Mouse (Mus musculus) kidney, embryonic 15.5 days (tissue): ENCODE results near the gene Coq9. TPM values are rescaled to one million over a fixed set of nuclear protein-coding genes. Genes with fewer than 3 reads are reported as not detected.

Experiments
- ATAC-seq: fragments of 200-750 bp; cut with Nextera tagmentation; replicated peaks from 2 replicates; pipeline ENCODE4 v1.8.0; 2017; ENCODE audit warnings: moderate TSS enrichment; ENCODE audit not compliant: low FRiP score
- H3K27ac ChIP-seq: fragments of 300-500 bp; sonication (generic); 2 replicates; pipeline ENCODE4 v1.5.1; 2015; ENCODE audit warnings: mild to moderate bottlenecking, inconsistent platforms
- H3K27me3 ChIP-seq: fragments of 300-500 bp; sonication (generic); 2 replicates; pipeline ENCODE4 v1.6.1; 2015; ENCODE audit warnings: inconsistent platforms
- H3K36me3 ChIP-seq: fragments of 300-500 bp; sonication (generic); 2 replicates; pipeline ENCODE4 v1.6.1; 2015; ENCODE audit warnings: inconsistent platforms
- H3K4me1 ChIP-seq: fragments of 300-500 bp; sonication (generic); 2 replicates; pipeline ENCODE4 v1.6.1; 2015; ENCODE audit warnings: inconsistent platforms
- H3K4me2 ChIP-seq: fragments of 300-500 bp; sonication (generic); 2 replicates; pipeline ENCODE4 v1.6.1; 2015; ENCODE audit warnings: moderate library complexity, mild to moderate bottlenecking, inconsistent platforms
- H3K4me3 ChIP-seq: fragments of 300-500 bp; sonication (generic); replicated peaks from 2 replicates; pipeline ENCODE4 v1.5.1; 2015; ENCODE audit warnings: mild to moderate bottlenecking, inconsistent platforms
- H3K9ac ChIP-seq: fragments of 300-500 bp; sonication (generic); 2 replicates; pipeline ENCODE4 v1.6.1; 2015; ENCODE audit warnings: mild to moderate bottlenecking, inconsistent platforms
- H3K9me3 ChIP-seq: fragments of 300-500 bp; sonication (generic); replicated peaks from 2 replicates; pipeline ENCODE4 v1.6.1; 2016; ENCODE audit warnings: inconsistent platforms
- WGBS: fragments of 180-500 bp; shearing (Covaris S2); methylation state at CpG from one replicate; pipeline ENCODE4 v1.1.7; 2015; ENCODE audit warnings: mixed read lengths; 5-methylcytosine and 5-hydroxymethylcytosine counted together
- polyA plus RNA-seq: library from polyadenylated mRNA; unstranded; fragments of >200 nt; fragmentation: Nextera tagmentation; extraction: Ambion mirVana; gene quantifications from 2 replicates; pipeline ENCODE4 v1.2.1, GENCODE M21; 2015

The Coq9 gene
- polyA plus RNA-seq, 1 experiment from 2014 or later: 83.6 TPM

GRCm38 (mm10) chr8:94861352-94861910, 23.3 kb downstream of the Coq9 start:
- no peaks in the 10 kb centered on the region for H3K9me3 ChIP-seq
- no peak overlapping the region for H3K27ac ChIP-seq
- ATAC-seq: 0 out of 2 replicates have a peak, but pooled peaks have one; percentile 12
- H3K4me3 ChIP-seq: no peak overlapping the region
- peaks cover 16% of the 10 kb centered on the region for H3K4me1 ChIP-seq
- no peak overlapping the region for H3K4me2 ChIP-seq
- H3K27me3 ChIP-seq: no peaks in the 10 kb centered on the region
- 78% methylated on average over 8 of the region's 8 CpGs for WGBS
- H3K36me3 ChIP-seq: peaks cover 73% of the 10 kb centered on the region
- H3K9ac ChIP-seq: no peak overlapping the region

DNA sequence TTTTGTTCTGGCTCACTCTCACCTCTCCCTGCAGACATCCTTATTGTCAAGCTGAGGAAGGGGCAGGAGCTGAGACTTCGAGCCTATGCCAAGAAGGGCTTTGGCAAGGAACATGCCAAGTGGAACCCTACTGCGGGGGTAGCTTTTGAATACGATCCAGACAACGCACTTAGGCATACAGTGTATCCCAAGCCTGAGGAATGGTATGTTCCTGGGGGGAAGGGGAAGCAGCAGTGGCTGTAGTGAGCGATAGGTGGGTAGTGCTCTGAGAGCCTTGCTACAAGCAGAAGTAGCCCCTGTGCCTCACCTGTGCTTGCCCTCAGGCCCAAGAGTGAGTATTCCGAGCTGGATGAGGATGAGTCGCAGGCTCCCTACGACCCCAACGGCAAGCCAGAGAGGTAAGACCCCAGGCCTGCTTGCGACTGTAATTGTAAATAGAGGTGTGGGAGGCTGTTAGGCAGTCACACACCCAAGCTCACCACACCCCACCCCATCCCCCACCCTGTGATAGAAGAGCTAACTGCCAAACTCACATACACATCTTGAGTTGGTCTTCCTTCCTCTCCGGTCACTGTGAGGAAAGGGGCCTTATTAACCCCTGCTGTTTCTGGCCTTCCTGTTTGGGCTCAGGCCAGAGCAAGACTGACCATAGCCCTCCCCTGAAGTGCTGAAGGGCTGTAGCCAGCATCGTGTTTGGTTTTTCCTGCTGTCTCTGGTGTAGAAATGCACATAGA, 24.5 kb downstream of the Coq9 start:
- H3K9ac ChIP-seq: no peak overlapping the region

DNA sequence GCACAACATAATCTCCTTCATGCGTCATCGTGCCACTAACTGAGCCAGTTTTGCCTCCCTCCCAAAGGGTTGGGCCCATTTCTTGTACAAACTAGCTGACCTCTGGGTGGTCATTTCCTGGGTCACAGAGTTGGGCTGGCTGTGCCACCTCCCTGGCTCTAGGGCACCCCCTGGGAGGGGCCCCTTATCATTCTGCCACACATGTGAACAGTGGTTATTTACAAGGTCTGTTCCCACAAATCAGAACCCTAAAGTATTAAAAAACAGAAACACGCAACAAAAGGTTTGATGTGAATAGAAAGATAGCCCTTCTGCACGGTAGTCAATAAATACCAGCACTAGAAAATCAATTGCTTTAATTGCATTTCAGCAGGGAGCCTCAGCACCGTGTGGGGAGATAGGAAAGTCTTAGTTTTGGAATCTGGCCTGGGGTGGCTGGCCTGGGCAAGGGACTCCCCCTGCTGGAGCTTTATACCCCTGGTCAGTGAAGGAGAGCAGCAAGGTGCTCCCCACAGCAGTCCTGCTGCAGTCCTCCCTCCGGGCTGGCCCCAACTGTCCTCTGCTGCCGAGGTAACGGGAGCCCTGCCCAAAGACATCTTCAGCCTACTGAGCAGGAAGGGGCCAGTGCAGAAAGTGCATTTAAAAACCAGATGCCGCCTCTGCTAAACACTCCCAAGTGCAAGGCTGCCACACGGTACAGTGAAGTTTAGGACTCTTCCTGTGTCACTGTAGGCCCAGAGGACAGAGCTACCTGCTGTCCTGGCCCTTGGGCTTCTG, 26.0 kb downstream of the Coq9 start:
- Histone ChIP-seq H3K27me3 (no peaks in the 10 kb centered on the region), H3K27ac (no peak overlapping the region), H3K4me3 (no peak overlapping the region), H3K9me3 (no peaks in the 10 kb centered on the region), H3K4me2 (no peak overlapping the region), H3K9ac (no peak overlapping the region), H3K36me3 (peaks cover 92% of the 10 kb centered on the region), H3K4me1 (peaks cover 12% of the 10 kb centered on the region)
- no peak for ATAC-seq
- WGBS: 82% methylated on average over 10 of the region's 10 CpGs

More for the DNA sequence above, 24.5 kb downstream of the Coq9 start:
- H3K27ac ChIP-seq: peak overlapping the region; percentile 32; the same call in 1 of the 2 replicates
- H3K4me3 ChIP-seq: no peak overlapping the region
- H3K4me2 ChIP-seq: no peak overlapping the region
- WGBS: 85% methylated on average over 12 of the region's 12 CpGs
- H3K4me1 ChIP-seq: peaks cover 16% of the 10 kb centered on the region
- no peaks in the 10 kb centered on the region for H3K27me3 ChIP-seq
- no peak for ATAC-seq
- H3K9me3 ChIP-seq: no peaks in the 10 kb centered on the region
- H3K36me3 ChIP-seq: peaks cover 85% of the 10 kb centered on the region

DNA sequence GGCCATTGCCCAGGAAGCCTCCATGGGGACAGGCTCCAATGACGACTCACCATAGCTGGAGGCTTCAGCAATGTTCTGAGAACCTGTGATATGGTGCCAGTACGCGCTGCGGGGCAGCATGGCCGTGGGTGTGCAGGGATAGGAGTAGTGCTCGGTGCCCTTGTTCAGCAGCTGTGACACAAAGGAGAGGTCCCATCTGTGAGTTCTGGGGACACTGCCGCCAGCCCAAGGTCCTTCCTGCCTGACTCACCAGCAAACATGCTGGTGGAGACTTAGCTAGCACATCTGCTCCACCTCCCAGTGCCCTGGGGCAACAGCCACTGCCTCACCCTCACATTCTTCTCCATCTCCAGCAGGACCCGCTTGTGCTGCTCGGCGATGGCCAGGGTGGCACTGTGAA, 27.2 kb downstream of the Coq9 start:
- no peak overlapping the region for H3K4me2 ChIP-seq
- H3K27ac ChIP-seq: no peak overlapping the region
- no peak overlapping the region for H3K4me3 ChIP-seq
- ATAC-seq: no peak
- 78% methylated on average over 10 of the region's 10 CpGs for WGBS
- no peak overlapping the region for H3K9ac ChIP-seq
- peaks cover 19% of the 10 kb centered on the region for H3K4me1 ChIP-seq
- H3K9me3 ChIP-seq: no peaks in the 10 kb centered on the region
- H3K36me3 ChIP-seq: peaks cover 81% of the 10 kb centered on the region
- H3K27me3 ChIP-seq: no peaks in the 10 kb centered on the region

GRCm38 (mm10) chr8:94866921-94867320, 28.8 kb downstream of the Coq9 start:
- 88% methylated on average over 9 of the region's 9 CpGs for WGBS
- no peak overlapping the region for H3K4me2 ChIP-seq
- ATAC-seq: no peak
- H3K4me1 ChIP-seq: peaks cover 35% of the 10 kb centered on the region
- no peaks in the 10 kb centered on the region for H3K27me3 ChIP-seq
- H3K27ac ChIP-seq: no peak overlapping the region
- no peak overlapping the region for H3K4me3 ChIP-seq
- no peaks in the 10 kb centered on the region for H3K9me3 ChIP-seq
- H3K36me3 ChIP-seq: peaks cover 65% of the 10 kb centered on the region
- no peak overlapping the region for H3K9ac ChIP-seq

- Histone ChIP-seq H3K4me3 (no peak overlapping the region), H3K36me3 (peaks cover 43% of the 10 kb centered on the region), H3K27me3 (no peaks in the 10 kb centered on the region), H3K9me3 (no peaks in the 10 kb centered on the region), H3K27ac (no peak overlapping the region), H3K4me2 (no peak overlapping the region), H3K9ac (no peak overlapping the region), H3K4me1 (peaks cover 47% of the 10 kb centered on the region)
- WGBS: 68% methylated on average over 7 of the region's 7 CpGs
- ATAC-seq: no peak
Observed at GRCm38 (mm10) chr8:94869146-94869545, 31.0 kb downstream of the Coq9 start.

GRCm38 (mm10) chr8:94870003-94870402, 31.9 kb downstream of the Coq9 start:
- Histone ChIP-seq H3K27me3 (peaks cover 4% of the 10 kb centered on the region), H3K36me3 (peaks cover 35% of the 10 kb centered on the region), H3K4me3 (peak overlapping the region; percentile 52), H3K9me3 (no peaks in the 10 kb centered on the region), H3K4me1 (peaks cover 56% of the 10 kb centered on the region), H3K9ac (peak overlapping the region; percentile 50; the same call in 1 of the 2 replicates), H3K4me2 (peak overlapping the region; percentile 92), H3K27ac (no peak overlapping the region)
- ATAC-seq: no peak
- WGBS: 14% methylated on average over 4 of the region's 4 CpGs

DNA sequence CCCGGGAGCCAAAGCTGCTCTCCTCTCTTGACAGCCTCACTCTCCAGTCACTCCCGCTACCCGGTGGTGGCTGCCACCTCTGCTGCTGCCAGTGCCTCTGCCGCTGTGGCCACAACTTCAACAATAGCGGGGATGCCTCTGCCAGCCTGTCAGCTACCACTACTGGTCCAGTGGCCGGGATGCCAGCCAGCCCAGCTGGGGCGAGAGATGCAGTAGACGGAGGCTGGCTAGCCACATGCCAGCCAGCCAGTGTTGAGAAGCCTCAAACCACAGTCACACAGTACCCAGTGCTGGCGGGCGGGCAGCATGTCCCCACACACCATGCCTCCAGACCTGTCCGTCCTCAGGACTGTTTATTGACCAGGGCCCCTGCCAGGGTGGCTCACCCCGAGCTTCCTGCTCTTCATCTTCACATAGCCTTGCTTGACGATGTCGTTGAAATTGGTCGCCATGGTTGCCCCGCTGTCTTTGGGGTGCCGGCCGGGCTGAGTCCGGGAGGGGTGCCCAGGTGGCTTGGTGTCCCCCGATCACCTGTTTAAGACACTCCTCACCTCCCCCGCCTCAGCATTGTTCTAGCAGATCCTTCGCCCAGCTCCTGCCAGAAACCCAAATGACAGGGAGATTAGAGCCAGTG, 32.5 kb downstream of the Coq9 start:
- peaks cover 62% of the 10 kb centered on the region for H3K4me1 ChIP-seq
- H3K4me2 ChIP-seq: peak overlapping the region; percentile 92
- peak overlapping the region; percentile 78 for H3K27ac ChIP-seq
- peak overlapping the region; percentile 52 for H3K4me3 ChIP-seq
- 4% methylated on average over 22 of the region's 22 CpGs for WGBS
- H3K36me3 ChIP-seq: peaks cover 29% of the 10 kb centered on the region
- H3K27me3 ChIP-seq: peaks cover 8% of the 10 kb centered on the region
- H3K9ac ChIP-seq: peak overlapping the region; percentile 50
- ATAC-seq: peak; percentile 14; the same call in 1 of the 2 replicates
- no peaks in the 10 kb centered on the region for H3K9me3 ChIP-seq

- H3K27me3 ChIP-seq: peaks cover 8% of the 10 kb centered on the region
- 5% methylated on average over 7 of the region's 7 CpGs for WGBS
- H3K9ac ChIP-seq: peak overlapping the region; percentile 50
- no peaks in the 10 kb centered on the region for H3K9me3 ChIP-seq
- peak overlapping the region; percentile 92 for H3K4me2 ChIP-seq
- H3K4me3 ChIP-seq: peak overlapping the region; percentile 52
- peaks cover 22% of the 10 kb centered on the region for H3K36me3 ChIP-seq
- peak; percentile 71 for ATAC-seq
- H3K4me1 ChIP-seq: peaks cover 68% of the 10 kb centered on the region
- H3K27ac ChIP-seq: peak overlapping the region; percentile 78
Observed at GRCm38 (mm10) chr8:94871108-94871894, 33.2 kb downstream of the Coq9 start.

- Histone ChIP-seq H3K27ac (peak overlapping the region; percentile 78), H3K9ac (no peak overlapping the region), H3K36me3 (peaks cover 13% of the 10 kb centered on the region; the same call in 1 of the 2 replicates), H3K27me3 (peaks cover 8% of the 10 kb centered on the region), H3K4me2 (peak overlapping the region; percentile 92), H3K9me3 (no peaks in the 10 kb centered on the region), H3K4me1 (peaks cover 75% of the 10 kb centered on the region), H3K4me3 (0 out of 2 replicates have a peak overlapping the region, but pooled peaks have one; percentile 10)
- ATAC-seq: no peak
- WGBS: 58% methylated on average over 3 of the region's 3 CpGs
Observed at GRCm38 (mm10) chr8:94872156-94872555, 34.0 kb downstream of the Coq9 start.

GRCm38 (mm10) chr8:94872576-94872975, 34.5 kb downstream of the Coq9 start:
- Histone ChIP-seq H3K9me3 (no peaks in the 10 kb centered on the region), H3K4me3 (0 out of 2 replicates have a peak overlapping the region, but pooled peaks have one; percentile 10), H3K4me1 (peaks cover 75% of the 10 kb centered on the region), H3K9ac (no peak overlapping the region), H3K36me3 (0 out of 2 replicates have a peak, but pooled peaks cover 9% of the 10 kb centered on the region), H3K4me2 (peak overlapping the region; percentile 92), H3K27ac (peak overlapping the region; percentile 78; the same call in 1 of the 2 replicates), H3K27me3 (peaks cover 8% of the 10 kb centered on the region)
- 86% methylated on average over 2 of the region's 2 CpGs for WGBS
- no peak for ATAC-seq
